Mouse (Mus musculus): ENCODE results near the gene Cox8b.

The Cox8b gene

DNA sequence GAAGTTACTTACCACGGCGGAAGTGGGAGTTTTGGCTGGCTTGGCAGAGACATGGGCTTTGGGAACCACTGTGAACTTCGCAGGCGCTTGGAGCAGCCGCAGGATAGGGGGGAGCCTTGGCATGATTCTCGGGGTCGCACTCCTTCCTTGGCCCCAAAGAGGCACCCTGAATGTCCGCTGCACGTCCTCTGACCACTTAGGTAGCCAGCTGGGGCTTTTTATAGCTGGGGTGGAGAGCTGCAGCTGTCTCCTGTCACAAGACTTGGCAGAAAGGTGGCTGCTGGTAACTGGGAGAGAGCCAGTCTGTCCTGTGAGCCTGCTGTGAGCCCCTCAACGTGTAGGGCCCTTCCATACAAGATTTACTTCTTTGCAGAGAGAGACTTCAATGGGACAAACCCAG lies at the start of gene Cox8b:
TSS of gene Cox8b (minus strand) at position 227 of the 400 bp plus-strand sequence.
- DNase-seq (ENCODE audit: low spot score in 2 of 2) = no peak

DNA sequence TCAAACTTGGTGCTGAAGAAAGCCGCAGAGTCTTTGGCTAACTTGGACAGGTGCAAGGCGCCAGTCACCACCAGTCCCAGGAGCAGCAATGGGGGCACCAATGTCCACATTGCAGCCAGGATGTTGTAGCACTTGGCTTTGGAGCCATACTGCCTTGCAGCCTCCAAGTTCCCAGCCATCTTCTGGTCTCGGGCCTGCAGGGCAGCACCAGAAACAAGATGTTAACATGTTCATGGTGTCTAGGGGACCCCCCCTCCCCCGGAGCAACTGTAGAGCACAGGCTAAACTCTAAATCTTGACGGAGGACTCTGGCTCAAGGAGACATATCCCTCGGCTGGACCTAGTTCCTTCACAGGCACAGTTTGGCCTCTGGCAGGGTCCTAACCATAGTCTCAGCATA lies 49.0 kb upstream of the Cox8b start:
- no peak for DNase-seq (ENCODE audit: low spot score in 2 of 2)

DNA sequence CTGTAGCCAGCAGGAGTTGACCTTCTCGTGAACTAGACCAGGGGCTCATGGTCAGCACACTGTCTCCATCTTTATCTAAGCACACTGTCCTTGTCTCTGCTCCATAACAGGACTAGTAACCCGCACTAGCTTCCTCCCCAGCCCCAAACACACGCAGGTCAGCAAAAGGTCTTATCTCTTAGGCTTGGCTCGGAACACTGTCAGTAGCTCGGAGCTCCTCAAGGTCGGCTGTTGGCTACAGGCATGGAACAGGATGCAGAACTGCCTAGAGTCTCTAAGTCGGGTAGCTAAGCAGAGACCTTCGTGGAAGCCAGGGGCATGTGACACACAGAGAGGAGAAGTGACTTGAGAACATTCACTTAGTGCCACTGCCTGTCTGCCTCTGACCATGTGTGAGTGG lies 47.9 kb upstream of the Cox8b start:
- no peak for DNase-seq (ENCODE audit: low spot score in 2 of 2)

- DNase-seq (ENCODE audit: low spot score in 2 of 2) = no peak
Measured at GRCm38 (mm10) chr7:140946980-140947379, 46.7 kb upstream of the Cox8b start.

- no peak for DNase-seq (ENCODE audit: low spot score in 2 of 2)
Measured at GRCm38 (mm10) chr7:140946311-140946710, 46.1 kb upstream of the Cox8b start.

DNA sequence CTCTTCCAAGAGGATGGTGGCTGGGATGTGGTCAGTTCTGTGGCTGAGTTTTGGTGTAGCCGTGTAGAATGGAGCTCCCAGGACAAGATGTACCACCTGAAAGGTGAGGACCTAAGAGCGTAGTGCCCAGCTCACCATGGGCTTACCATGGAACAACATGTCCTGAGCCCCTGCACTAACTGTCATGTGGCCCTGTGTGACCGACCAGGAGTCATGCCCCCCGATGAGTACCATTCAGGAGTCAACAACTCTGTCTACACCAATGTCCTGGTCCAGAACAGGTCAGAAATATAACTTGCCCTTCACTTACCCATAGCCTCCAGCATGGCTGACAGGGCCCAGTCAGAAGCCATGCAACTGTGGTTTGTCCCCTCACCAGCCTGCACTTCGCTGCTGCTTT lies 45.0 kb upstream of the Cox8b start:
- no peak for DNase-seq (ENCODE audit: low spot score in 2 of 2)

DNA sequence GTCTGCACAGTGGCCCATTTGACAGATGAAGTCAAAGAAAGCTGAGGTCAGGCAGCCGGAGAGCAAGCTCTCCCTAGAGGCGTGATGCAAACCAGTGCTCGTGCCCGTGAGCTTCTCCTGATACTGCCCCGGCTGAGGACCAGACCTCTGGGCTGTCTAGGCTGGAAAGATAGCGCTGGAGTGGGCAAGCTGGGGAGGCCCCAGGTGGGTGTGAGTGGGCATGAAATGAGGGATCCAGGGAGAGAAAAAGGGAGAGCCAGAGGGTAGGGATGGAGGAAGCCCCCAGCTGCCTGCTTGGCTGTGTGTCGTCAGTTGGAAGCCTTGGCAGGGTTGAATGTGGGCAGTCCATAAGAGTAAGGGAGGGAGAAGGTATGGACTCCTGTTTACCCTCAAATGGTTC lies 44.0 kb upstream of the Cox8b start:
- DNase-seq (ENCODE audit: low spot score in 2 of 2) = no peak

DNA sequence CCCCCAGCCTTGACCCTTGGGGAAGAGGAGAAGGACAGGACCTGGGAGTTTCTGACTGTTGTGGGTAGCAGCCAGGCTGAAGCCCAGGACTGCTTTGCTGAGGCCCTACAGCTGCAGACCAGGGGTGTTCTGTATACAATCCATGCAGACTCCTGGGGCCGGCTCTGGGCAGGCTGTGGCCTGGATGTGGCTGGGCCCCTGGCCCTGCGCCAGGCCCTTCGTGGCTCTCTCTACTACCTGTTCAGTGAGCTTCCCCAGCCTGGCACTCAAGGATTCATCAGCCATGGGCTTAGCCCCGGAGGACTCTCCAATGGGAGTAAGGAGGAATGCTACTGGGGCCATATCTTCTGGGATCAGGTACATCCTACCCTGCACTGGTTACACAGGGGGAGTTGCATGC lies 43.1 kb upstream of the Cox8b start:
- no peak for DNase-seq (ENCODE audit: low spot score in 2 of 2)

- no peak for DNase-seq (ENCODE audit: low spot score in 2 of 2)
Measured at GRCm38 (mm10) chr7:140942811-140943210, 42.6 kb upstream of the Cox8b start.

GRCm38 (mm10) chr7:140942341-140942740 lies 42.1 kb upstream of the Cox8b start:
- no peak for DNase-seq (ENCODE audit: low spot score in 2 of 2)

- peak in 1 of 2 experiments; percentile 37 for DNase-seq (ENCODE audit: low spot score in 2 of 2)
Measured at GRCm38 (mm10) chr7:140941222-140942051, 41.2 kb upstream of the Cox8b start, which contains the start of gene Pgghg. Pgghg (plus strand) TSS chr7:140941391.

DNA sequence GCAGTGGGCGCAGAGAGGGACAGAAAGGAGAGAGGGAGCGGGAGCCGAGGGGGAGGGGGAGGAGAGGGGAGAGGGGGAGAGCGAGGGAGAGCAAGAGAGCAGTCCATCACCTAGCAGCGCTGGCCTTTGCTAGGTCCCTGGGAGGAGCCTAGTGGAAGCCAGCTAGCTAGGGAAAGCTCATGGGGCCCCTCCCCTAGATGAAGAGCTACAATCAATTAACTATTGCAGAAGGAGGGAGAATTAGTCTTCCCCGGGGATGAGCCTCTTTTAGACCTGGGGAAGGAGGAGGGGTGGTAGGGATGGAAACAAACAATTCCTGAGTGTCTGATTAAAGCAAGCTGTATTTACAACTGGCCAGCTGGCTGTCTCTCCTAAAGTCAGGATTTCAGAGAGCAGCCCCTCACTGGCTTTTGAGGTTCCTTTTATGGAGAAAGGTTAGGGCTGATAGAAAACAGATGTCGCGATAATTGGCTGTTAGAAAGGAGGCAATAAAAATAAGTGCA lies 39.5 kb upstream of the Cox8b start:
- no peak for DNase-seq (ENCODE audit: low spot score in 2 of 2)

DNA sequence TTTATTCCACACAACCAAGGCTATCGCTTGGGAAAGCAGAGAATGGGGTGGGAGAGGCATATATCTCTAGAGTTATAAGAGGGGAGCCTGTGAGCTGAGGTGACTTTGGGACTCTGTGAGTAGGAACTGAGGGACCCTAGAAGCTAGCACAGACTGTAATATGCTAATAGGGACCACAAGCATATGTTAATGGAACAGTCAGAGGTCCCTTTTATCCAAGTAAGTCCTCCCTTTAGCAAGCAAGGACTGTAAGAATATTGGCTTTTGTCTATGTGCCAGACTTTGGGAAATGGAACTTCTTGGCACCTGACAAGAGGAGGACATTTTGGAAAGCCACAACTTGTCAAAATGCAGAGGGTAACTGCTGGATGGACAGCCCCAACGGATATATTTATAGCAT lies 38.6 kb upstream of the Cox8b start:
- no peak for DNase-seq (ENCODE audit: low spot score in 2 of 2)

DNA sequence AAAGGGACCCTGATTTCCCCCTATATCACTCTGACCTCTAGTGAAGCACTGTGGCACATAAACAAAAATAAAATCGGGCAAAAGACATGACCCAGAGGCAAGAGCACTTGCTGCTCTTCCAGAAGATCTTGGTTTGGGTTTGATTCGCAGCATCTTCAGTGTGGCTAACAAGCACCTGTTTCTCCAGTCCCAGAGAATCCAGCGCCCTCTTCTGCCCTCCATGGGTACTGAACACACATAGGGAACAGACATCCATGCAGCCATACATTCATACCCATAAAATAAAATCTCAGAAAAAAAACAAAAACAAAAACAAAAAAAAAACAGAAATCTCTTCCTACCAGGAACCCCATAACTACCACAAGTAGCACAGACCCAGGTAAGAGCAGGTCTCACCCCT lies 38.2 kb upstream of the Cox8b start:
- DNase-seq (ENCODE audit: low spot score in 2 of 2) = no peak

- DNase-seq (ENCODE audit: low spot score in 2 of 2) = no peak
Measured at GRCm38 (mm10) chr7:140927181-140927580, 26.9 kb upstream of the Cox8b start.

DNA sequence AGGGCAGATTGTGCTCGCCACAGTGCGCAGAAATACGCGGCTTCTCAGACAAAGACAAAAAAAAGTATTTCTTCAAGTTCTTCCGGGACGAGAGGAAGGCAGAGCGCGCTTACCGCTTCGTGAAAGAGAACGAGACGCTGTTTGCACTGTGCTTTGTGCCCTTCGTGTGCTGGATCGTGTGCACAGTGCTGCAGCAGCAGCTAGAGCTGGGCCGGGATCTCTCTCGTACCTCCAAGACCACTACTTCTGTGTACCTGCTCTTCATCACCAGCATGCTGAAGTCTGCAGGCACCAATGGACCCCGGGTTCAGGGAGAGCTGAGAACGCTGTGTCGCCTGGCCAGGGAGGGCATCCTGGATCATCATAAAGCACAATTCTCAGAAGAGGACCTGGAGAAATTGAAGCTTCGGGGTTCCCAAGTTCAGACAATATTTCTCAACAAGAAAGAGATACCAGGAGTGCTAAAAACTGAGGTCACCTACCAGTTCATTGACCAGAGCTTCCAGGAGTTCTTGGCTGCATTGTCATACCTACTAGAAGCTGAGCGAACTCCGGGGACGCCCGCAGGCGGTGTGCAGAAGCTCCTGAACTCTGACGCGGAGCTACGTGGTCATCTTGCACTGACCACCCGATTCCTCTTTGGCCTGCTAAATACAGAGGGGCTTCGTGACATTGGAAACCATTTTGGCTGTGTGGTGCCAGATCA lies 23.0 kb upstream of the Cox8b start:
- DNase-seq (ENCODE audit: low spot score in 2 of 2) = no peak

GRCm38 (mm10) chr7:140922398-140923069 lies 22.3 kb upstream of the Cox8b start:
- no peak for DNase-seq (ENCODE audit: low spot score in 2 of 2)

- no peak for DNase-seq (ENCODE audit: low spot score in 2 of 2)
Measured at GRCm38 (mm10) chr7:140921225-140921975, 21.2 kb upstream of the Cox8b start.

DNA sequence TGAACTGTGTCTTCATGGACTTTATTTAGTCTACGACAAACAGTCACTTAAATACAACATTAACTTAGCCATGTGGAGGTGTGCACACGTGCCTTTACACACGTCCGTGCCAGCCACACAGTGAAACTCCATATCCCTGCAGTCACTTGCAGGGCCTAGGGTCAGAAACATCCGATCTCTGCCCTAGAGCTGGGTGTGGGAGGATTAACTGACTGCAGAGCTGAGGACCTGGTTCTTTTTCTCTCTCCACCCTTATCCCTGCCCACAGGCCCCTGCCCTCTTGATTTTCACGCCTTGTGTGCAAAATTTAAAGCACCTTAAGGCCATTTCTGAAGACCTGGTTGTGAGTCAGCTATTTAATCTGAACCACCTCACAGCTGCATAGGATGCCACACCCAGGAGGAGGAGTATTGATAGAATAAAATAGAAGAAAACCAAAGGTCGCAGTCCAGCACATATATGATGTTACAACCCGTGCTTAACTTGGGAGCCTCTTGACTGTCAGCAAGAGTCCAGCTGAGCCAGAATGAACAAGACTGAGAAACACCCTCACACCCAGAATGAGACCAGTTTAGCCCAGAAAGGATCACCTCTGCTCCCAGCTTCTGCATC lies 20.3 kb upstream of the Cox8b start, which contains the start of gene Nlrp6:
TSS of gene Nlrp6 (plus strand) at position 485 of the 612 bp plus-strand sequence.
- DNase-seq (ENCODE audit: low spot score in 2 of 2) = no peak

- DNase-seq (ENCODE audit: low spot score in 2 of 2) = no peak
Measured at GRCm38 (mm10) chr7:140919911-140920310, 19.7 kb upstream of the Cox8b start.
